Mouse (Mus musculus): ENCODE results near the gene Ctnnbl1. TPM values are rescaled to one million over a fixed set of nuclear protein-coding genes. Genes with fewer than 3 reads are reported as not detected.

Gene Ctnnbl1
- polyA plus RNA-seq, 1 experiment from 2014 or later = 106 TPM

DNA sequence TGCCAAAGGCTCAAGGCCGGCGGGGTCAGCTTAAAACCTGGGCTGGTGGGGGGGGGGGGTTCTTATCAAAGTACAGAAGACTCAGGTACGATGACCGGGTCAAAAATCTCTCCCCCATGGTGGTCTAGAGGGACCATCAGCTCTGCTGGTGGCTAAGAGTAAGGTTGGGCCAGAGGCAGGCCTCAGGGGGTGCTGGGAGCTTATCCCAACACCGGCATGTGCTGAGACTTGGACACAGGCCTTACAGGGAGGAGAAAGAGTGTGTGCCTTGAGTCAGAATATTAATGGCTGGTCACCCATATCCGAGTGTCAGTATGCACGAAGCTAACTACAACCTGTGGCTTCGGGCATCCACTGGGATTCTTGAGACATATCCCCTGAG lies 31.4 kb upstream of the Ctnnbl1 start:
- H3K4me2 ChIP-seq (ENCODE audit: low read depth) = no peak overlapping the region
- H3K4me3 ChIP-seq (ENCODE audit: low read depth, low read length) = no peak overlapping the region
- H3K27ac ChIP-seq (ENCODE audit: low read depth, low read length) = no peak overlapping the region
- peaks cover 8% of the 10 kb centered on the region for H3K4me1 ChIP-seq (ENCODE audit: control insufficient read depth, insufficient read depth, low read length)
- no peaks in the 10 kb centered on the region for H3K27me3 ChIP-seq (ENCODE audit: control insufficient read depth, insufficient read depth, low read length)
- ATAC-seq (ENCODE audit: insufficient read depth, low FRiP score, low TSS enrichment) = no peak
- WGBS = 54% methylated on average over 8 of the region's 8 CpGs
- no peak for DNase-seq (ENCODE audit: low spot score)
- no peaks in the 10 kb centered on the region for H3K36me3 ChIP-seq (ENCODE audit: control insufficient read depth, insufficient read depth, low read length)
- no peak overlapping the region for H3K9ac ChIP-seq (ENCODE audit: low read length)
- no peaks in the 10 kb centered on the region for H3K9me3 ChIP-seq (ENCODE audit: control insufficient read depth, low read length)

GRCm38 (mm10) chr2:157707191-157707923 lies 29.8 kb upstream of the Ctnnbl1 start:
- ATAC-seq (ENCODE audit: insufficient read depth, low FRiP score, low TSS enrichment) (no peak), DNase-seq (ENCODE audit: low spot score) (no peak)
- Histone ChIP-seq H3K4me3 (ENCODE audit: low read depth, low read length) (no peak overlapping the region), H3K9me3 (ENCODE audit: control insufficient read depth, low read length) (no peaks in the 10 kb centered on the region), H3K4me2 (ENCODE audit: low read depth) (no peak overlapping the region), H3K4me1 (ENCODE audit: control insufficient read depth, insufficient read depth, low read length) (peaks cover 8% of the 10 kb centered on the region), H3K36me3 (ENCODE audit: control insufficient read depth, insufficient read depth, low read length) (no peaks in the 10 kb centered on the region), H3K9ac (ENCODE audit: low read length) (no peak overlapping the region), H3K27me3 (ENCODE audit: control insufficient read depth, insufficient read depth, low read length) (no peaks in the 10 kb centered on the region), H3K27ac (ENCODE audit: low read depth, low read length) (no peak overlapping the region)
- WGBS = 54% methylated on average over 11 of the region's 11 CpGs

GRCm38 (mm10) chr2:157712677-157713076 lies 24.5 kb upstream of the Ctnnbl1 start:
- no peak for DNase-seq (ENCODE audit: low spot score)
- no peaks in the 10 kb centered on the region for H3K36me3 ChIP-seq (ENCODE audit: control insufficient read depth, insufficient read depth, low read length)
- no peak overlapping the region for H3K4me2 ChIP-seq (ENCODE audit: low read depth)
- WGBS = 80% methylated on average over 6 of the region's 6 CpGs
- no peak for ATAC-seq (ENCODE audit: insufficient read depth, low FRiP score, low TSS enrichment)
- no peak overlapping the region for H3K9ac ChIP-seq (ENCODE audit: low read length)
- H3K4me3 ChIP-seq (ENCODE audit: low read depth, low read length) = no peak overlapping the region
- H3K4me1 ChIP-seq (ENCODE audit: control insufficient read depth, insufficient read depth, low read length) = peaks cover 11% of the 10 kb centered on the region
- H3K9me3 ChIP-seq (ENCODE audit: control insufficient read depth, low read length) = no peaks in the 10 kb centered on the region
- H3K27ac ChIP-seq (ENCODE audit: low read depth, low read length) = no peak overlapping the region
- H3K27me3 ChIP-seq (ENCODE audit: control insufficient read depth, insufficient read depth, low read length) = no peaks in the 10 kb centered on the region

DNA sequence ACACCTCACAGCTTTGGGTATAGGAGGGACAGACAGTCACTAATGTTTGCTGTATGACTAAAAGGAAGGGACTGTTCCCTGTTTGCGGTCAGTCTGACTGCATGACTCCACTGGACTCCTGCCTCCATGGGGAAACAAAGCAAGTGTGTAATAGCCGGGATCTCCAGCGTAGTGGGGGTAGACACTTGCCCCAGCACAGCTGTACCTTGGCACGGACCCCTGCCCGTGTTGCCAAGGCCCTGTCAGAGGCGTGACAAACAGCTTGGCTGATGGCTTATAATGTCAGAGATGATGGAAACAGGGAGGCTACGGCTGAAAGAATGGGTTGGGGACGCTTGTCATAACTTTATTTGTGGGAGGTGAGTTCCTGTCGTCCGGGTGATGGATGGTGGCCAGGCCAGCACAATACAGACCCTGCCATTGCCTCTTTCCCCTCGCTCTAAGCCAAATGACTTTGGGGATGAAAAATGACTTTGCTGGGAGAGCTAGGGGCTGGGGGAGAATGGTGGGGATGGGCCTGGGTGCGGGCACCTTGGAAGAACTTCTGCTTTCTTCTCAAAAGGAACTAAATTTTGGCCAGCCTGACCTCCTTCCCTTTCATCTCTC lies 21.5 kb upstream of the Ctnnbl1 start:
- no peaks in the 10 kb centered on the region for H3K27me3 ChIP-seq (ENCODE audit: control insufficient read depth, insufficient read depth, low read length)
- no peak overlapping the region for H3K4me3 ChIP-seq (ENCODE audit: low read depth, low read length)
- 39% methylated on average over 12 of the region's 12 CpGs for WGBS
- H3K36me3 ChIP-seq (ENCODE audit: control insufficient read depth, insufficient read depth, low read length) = no peaks in the 10 kb centered on the region
- no peak for ATAC-seq (ENCODE audit: insufficient read depth, low FRiP score, low TSS enrichment)
- H3K27ac ChIP-seq (ENCODE audit: low read depth, low read length) = no peak overlapping the region
- H3K9ac ChIP-seq (ENCODE audit: low read length) = no peak overlapping the region
- H3K4me1 ChIP-seq (ENCODE audit: control insufficient read depth, insufficient read depth, low read length) = peaks cover 11% of the 10 kb centered on the region
- H3K4me2 ChIP-seq (ENCODE audit: low read depth) = no peak overlapping the region
- no peaks in the 10 kb centered on the region for H3K9me3 ChIP-seq (ENCODE audit: control insufficient read depth, low read length)
- DNase-seq (ENCODE audit: low spot score) = peak; percentile 32

DNA sequence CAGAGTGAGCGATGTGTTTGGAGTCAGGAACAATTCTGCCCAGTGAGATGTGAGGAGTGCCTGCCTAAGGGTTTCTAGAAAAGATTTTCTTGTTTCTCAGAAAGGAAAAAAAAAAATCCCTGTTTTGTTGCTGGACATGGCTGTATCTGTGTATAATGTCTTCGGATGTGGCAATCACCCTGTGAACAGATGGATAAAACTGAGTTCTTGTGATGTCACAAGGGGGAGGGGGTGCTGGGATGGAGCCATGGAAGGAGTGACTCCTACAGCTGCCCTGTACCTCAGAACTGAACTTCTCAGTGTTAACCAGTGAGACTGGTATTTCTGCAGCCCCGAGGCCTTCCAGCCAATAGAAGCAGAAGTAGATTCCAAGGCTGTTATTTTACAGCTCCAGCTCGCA lies 18.8 kb upstream of the Ctnnbl1 start:
- no peaks in the 10 kb centered on the region for H3K27me3 ChIP-seq (ENCODE audit: control insufficient read depth, insufficient read depth, low read length)
- WGBS = 58% methylated on average over 4 of the region's 4 CpGs
- H3K4me3 ChIP-seq (ENCODE audit: low read depth, low read length) = no peak overlapping the region
- no peak overlapping the region for H3K9ac ChIP-seq (ENCODE audit: low read length)
- H3K9me3 ChIP-seq (ENCODE audit: control insufficient read depth, low read length) = no peaks in the 10 kb centered on the region
- H3K27ac ChIP-seq (ENCODE audit: low read depth, low read length) = no peak overlapping the region
- ATAC-seq (ENCODE audit: insufficient read depth, low FRiP score, low TSS enrichment) (no peak), DNase-seq (ENCODE audit: low spot score) (no peak)
- no peaks in the 10 kb centered on the region for H3K36me3 ChIP-seq (ENCODE audit: control insufficient read depth, insufficient read depth, low read length)
- H3K4me2 ChIP-seq (ENCODE audit: low read depth) = no peak overlapping the region
- H3K4me1 ChIP-seq (ENCODE audit: control insufficient read depth, insufficient read depth, low read length) = peaks cover 11% of the 10 kb centered on the region

- no peak overlapping the region for H3K9ac ChIP-seq (ENCODE audit: low read length)
- no peaks in the 10 kb centered on the region for H3K27me3 ChIP-seq (ENCODE audit: control insufficient read depth, insufficient read depth, low read length)
- peak overlapping the region; percentile 54; the same call in 1 of the 2 replicates for H3K27ac ChIP-seq (ENCODE audit: low read depth, low read length)
- no peak for DNase-seq (ENCODE audit: low spot score)
- no peaks in the 10 kb centered on the region for H3K9me3 ChIP-seq (ENCODE audit: control insufficient read depth, low read length)
- H3K4me1 ChIP-seq (ENCODE audit: control insufficient read depth, insufficient read depth, low read length) = no peaks in the 10 kb centered on the region
- H3K4me2 ChIP-seq (ENCODE audit: low read depth) = no peak overlapping the region
- no peaks in the 10 kb centered on the region for H3K36me3 ChIP-seq (ENCODE audit: control insufficient read depth, insufficient read depth, low read length)
- no peak for ATAC-seq (ENCODE audit: insufficient read depth, low FRiP score, low TSS enrichment)
- 56% methylated on average over 8 of the region's 8 CpGs for WGBS
- no peak overlapping the region for H3K4me3 ChIP-seq (ENCODE audit: low read depth, low read length)
Observed at GRCm38 (mm10) chr2:157723883-157724573, 13.2 kb upstream of the Ctnnbl1 start.

DNA sequence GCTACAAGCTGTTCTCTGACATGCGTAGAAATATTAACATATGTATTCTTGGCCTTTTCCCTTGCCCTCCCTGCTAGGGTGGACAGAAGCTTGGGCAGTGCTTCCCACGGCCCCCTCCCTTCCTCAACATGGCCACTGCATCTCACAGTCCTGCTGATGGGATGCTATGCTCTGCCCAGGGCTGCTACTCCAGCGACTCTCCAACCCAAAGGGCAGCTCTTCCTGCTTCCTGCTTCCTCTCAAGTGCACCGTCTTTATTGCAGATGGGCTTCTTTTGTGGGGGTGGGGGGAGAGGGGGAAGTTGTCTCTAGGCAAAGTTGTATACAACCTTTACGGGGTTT lies 12.7 kb upstream of the Ctnnbl1 start:
- Histone ChIP-seq H3K4me1 (ENCODE audit: control insufficient read depth, insufficient read depth, low read length) (no peaks in the 10 kb centered on the region), H3K36me3 (ENCODE audit: control insufficient read depth, insufficient read depth, low read length) (no peaks in the 10 kb centered on the region), H3K9me3 (ENCODE audit: control insufficient read depth, low read length) (no peaks in the 10 kb centered on the region), H3K4me2 (ENCODE audit: low read depth) (no peak overlapping the region), H3K9ac (ENCODE audit: low read length) (no peak overlapping the region), H3K4me3 (ENCODE audit: low read depth, low read length) (no peak overlapping the region), H3K27me3 (ENCODE audit: control insufficient read depth, insufficient read depth, low read length) (no peaks in the 10 kb centered on the region), H3K27ac (ENCODE audit: low read depth, low read length) (peak overlapping the region; percentile 29; the same call in 1 of the 2 replicates)
- 59% methylated on average over 5 of the region's 5 CpGs for WGBS
- ATAC-seq (ENCODE audit: insufficient read depth, low FRiP score, low TSS enrichment) = no peak
- DNase-seq (ENCODE audit: low spot score) = no peak

DNA sequence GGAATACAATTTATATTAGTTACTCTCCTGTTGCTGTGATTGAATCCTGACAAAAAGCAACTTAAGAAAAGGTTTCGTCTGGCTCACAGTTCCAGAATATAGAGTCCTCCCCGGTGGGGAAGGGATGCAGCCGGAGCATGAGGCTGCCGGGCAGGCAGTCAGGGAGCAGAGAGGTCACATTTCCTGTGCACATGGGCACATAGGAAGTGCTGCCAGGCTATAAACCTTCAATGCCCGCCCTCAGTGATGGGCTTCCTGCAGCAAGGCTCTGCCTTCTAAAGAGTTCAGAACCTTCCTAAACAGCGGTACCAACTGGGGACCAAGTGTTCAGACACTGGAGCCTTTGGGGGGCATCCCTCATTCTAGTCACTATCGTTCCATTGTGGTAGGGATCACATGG lies 7.4 kb downstream of the Ctnnbl1 start:
- H3K36me3 ChIP-seq (ENCODE audit: control insufficient read depth, insufficient read depth, low read length) = no peaks in the 10 kb centered on the region
- no peaks in the 10 kb centered on the region for H3K9me3 ChIP-seq (ENCODE audit: control insufficient read depth, low read length)
- no peak for DNase-seq (ENCODE audit: low spot score)
- 79% methylated on average over 7 of the region's 7 CpGs for WGBS
- H3K27me3 ChIP-seq (ENCODE audit: control insufficient read depth, insufficient read depth, low read length) = no peaks in the 10 kb centered on the region
- no peak for ATAC-seq (ENCODE audit: insufficient read depth, low FRiP score, low TSS enrichment)
- H3K4me3 ChIP-seq (ENCODE audit: low read depth, low read length) = no peak overlapping the region
- H3K4me2 ChIP-seq (ENCODE audit: low read depth) = no peak overlapping the region
- no peak overlapping the region for H3K9ac ChIP-seq (ENCODE audit: low read length)
- no peaks in the 10 kb centered on the region for H3K4me1 ChIP-seq (ENCODE audit: control insufficient read depth, insufficient read depth, low read length)
- no peak overlapping the region for H3K27ac ChIP-seq (ENCODE audit: low read depth, low read length)

- no peak overlapping the region for H3K27ac ChIP-seq (ENCODE audit: low read depth, low read length)
- H3K36me3 ChIP-seq (ENCODE audit: control insufficient read depth, insufficient read depth, low read length) = no peaks in the 10 kb centered on the region
- no peaks in the 10 kb centered on the region for H3K4me1 ChIP-seq (ENCODE audit: control insufficient read depth, insufficient read depth, low read length)
- no peak overlapping the region for H3K4me3 ChIP-seq (ENCODE audit: low read depth, low read length)
- no peak overlapping the region for H3K9ac ChIP-seq (ENCODE audit: low read length)
- 97% methylated on average over 4 of the region's 4 CpGs for WGBS
- H3K9me3 ChIP-seq (ENCODE audit: control insufficient read depth, low read length) = no peaks in the 10 kb centered on the region
- no peak for DNase-seq (ENCODE audit: low spot score)
- no peak for ATAC-seq (ENCODE audit: insufficient read depth, low FRiP score, low TSS enrichment)
- no peaks in the 10 kb centered on the region for H3K27me3 ChIP-seq (ENCODE audit: control insufficient read depth, insufficient read depth, low read length)
- H3K4me2 ChIP-seq (ENCODE audit: low read depth) = no peak overlapping the region
Observed at GRCm38 (mm10) chr2:157745735-157746134, 8.5 kb downstream of the Ctnnbl1 start.
